Mouse (Mus musculus): ENCODE results near the gene Actr8. TPM values are rescaled to one million over a fixed set of nuclear protein-coding genes. Genes with fewer than 3 reads are reported as not detected.

The Actr8 gene
- total and polyA plus RNA-seq, 2 experiments from 2014 or later, result 43.7 to 49.0 TPM

- WGBS, result 2% methylated on average over 49 of the region's 49 CpGs
- H3K9me3 ChIP-seq (ENCODE audit: low read length), result no peaks in the 10 kb centered on the region
- peak within 1 kb of the TSS; percentile 78 for H3K4me2 ChIP-seq (ENCODE audit: low read depth, low read length, poor library complexity, severe bottlenecking)
- H3K4me3 ChIP-seq (ENCODE audit: low read depth, low read length), result peak within 1 kb of the TSS; percentile 52
- H3K36me3 ChIP-seq (ENCODE audit: insufficient read depth, low read length), result peaks cover 21% of the 10 kb centered on the region
- DNase-seq (ENCODE audit: low spot score) (peak; percentile 100), ATAC-seq (ENCODE audit: low FRiP score) (peak; percentile 100)
- no peak for TF ChIP-seq CTCF (IDR thresholded peaks at IDR 0.05)
- peak within 1 kb of the TSS; percentile 76 for H3K27ac ChIP-seq (ENCODE audit: low read depth, low read length)
- peak within 1 kb of the TSS; percentile 72 for H3K9ac ChIP-seq (replicated peaks; ENCODE audit: low read length, poor library complexity, severe bottlenecking)
- peaks cover 7% of the 10 kb centered on the region for H3K4me1 ChIP-seq (ENCODE audit: insufficient read depth, low read length)
- H3K27me3 ChIP-seq (ENCODE audit: insufficient read depth, low read length), result no peaks in the 10 kb centered on the region
These were observed 9.9 kb upstream of the Actr8 start, which contains the start of gene Selenok for GRCm38 (mm10) chr14:29968075-29968821. Gene Selenok (plus strand): TSS chr14:29968308.

DNA sequence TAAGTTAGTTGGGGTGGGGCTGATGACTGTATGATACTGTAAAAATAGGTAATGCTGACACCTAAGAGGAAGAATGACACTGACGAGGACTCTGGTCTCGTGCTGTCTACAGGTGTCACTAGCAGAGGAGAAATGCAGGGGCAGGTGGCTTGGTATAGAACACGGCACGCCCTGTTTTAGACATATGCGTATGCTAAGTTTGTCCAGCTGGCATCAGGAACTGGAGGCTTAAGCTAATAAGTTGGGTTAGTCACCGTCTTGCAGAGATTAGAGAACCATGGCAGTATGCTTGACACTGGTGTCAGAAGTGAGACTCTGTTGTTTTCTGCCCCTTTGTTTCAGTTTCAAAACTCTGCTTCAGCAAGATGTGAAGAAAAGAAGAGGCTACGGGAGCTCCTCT lies 6.7 kb upstream of the Actr8 start:
- no peak for TF ChIP-seq CTCF (IDR thresholded peaks at IDR 0.05)
- DNase-seq (ENCODE audit: low spot score), result no peak
- H3K27ac ChIP-seq (ENCODE audit: low read depth, low read length), result no peak overlapping the region
- no peak overlapping the region for H3K9ac ChIP-seq (replicated peaks; ENCODE audit: low read length, poor library complexity, severe bottlenecking)
- H3K27me3 ChIP-seq (ENCODE audit: insufficient read depth, low read length), result no peaks in the 10 kb centered on the region
- ATAC-seq (ENCODE audit: low FRiP score), result no peak
- H3K36me3 ChIP-seq (ENCODE audit: insufficient read depth, low read length), result peaks cover 35% of the 10 kb centered on the region
- no peak overlapping the region for H3K4me3 ChIP-seq (ENCODE audit: low read depth, low read length)
- H3K4me1 ChIP-seq (ENCODE audit: insufficient read depth, low read length), result peaks cover 7% of the 10 kb centered on the region
- no peaks in the 10 kb centered on the region for H3K9me3 ChIP-seq (ENCODE audit: low read length)
- H3K4me2 ChIP-seq (ENCODE audit: low read depth, low read length, poor library complexity, severe bottlenecking), result no peak overlapping the region
- WGBS, result 91% methylated on average over 7 of the region's 7 CpGs

GRCm38 (mm10) chr14:29971993-29972392 lies 6.1 kb upstream of the Actr8 start:
- peaks cover 37% of the 10 kb centered on the region for H3K36me3 ChIP-seq (ENCODE audit: insufficient read depth, low read length)
- 85% methylated on average over 5 of the region's 5 CpGs for WGBS
- TF ChIP-seq CTCF (IDR thresholded peaks at IDR 0.05), result no peak

DNA sequence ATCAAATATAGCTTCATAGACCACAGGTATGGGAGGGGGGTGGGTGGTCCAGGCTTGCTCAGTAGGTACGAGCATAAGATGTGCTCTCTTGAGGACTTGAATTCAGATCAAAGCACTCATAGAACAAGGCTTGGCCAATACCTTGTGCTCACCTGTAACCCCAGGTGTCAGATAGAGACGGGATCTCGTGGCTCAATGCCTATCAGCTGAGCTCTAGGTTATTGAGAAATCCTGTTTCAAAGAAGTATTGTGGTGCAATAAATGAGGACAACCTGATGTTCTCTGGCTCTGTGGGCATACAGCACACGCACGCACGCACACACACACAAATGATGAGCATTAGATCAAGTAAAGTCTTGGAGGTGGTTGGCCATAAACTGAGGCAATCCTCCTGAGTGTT lies 1.2 kb upstream of the Actr8 start:
- ATAC-seq (ENCODE audit: low FRiP score) (no peak), DNase-seq (ENCODE audit: low spot score) (no peak)
- no peak overlapping the region for H3K9ac ChIP-seq (replicated peaks; ENCODE audit: low read length, poor library complexity, severe bottlenecking)
- no peak overlapping the region for H3K27ac ChIP-seq (ENCODE audit: low read depth, low read length)
- H3K27me3 ChIP-seq (ENCODE audit: insufficient read depth, low read length), result no peaks in the 10 kb centered on the region
- peaks cover 43% of the 10 kb centered on the region for H3K36me3 ChIP-seq (ENCODE audit: insufficient read depth, low read length)
- H3K4me3 ChIP-seq (ENCODE audit: low read depth, low read length), result no peak overlapping the region
- no peak for TF ChIP-seq CTCF (IDR thresholded peaks at IDR 0.05)
- H3K4me1 ChIP-seq (ENCODE audit: insufficient read depth, low read length), result no peaks in the 10 kb centered on the region
- no peak overlapping the region for H3K4me2 ChIP-seq (ENCODE audit: low read depth, low read length, poor library complexity, severe bottlenecking)
- WGBS, result 95% methylated on average over 6 of the region's 6 CpGs
- H3K9me3 ChIP-seq (ENCODE audit: low read length), result no peaks in the 10 kb centered on the region

More at GRCm38 (mm10) chr14:29971993-29972392, 6.1 kb upstream of the Actr8 start:
- Histone ChIP-seq H3K9me3 (ENCODE audit: low read length) (no peaks in the 10 kb centered on the region), H3K9ac (replicated peaks; ENCODE audit: low read length, poor library complexity, severe bottlenecking) (no peak overlapping the region), H3K27ac (ENCODE audit: low read depth, low read length) (no peak overlapping the region), H3K27me3 (ENCODE audit: insufficient read depth, low read length) (no peaks in the 10 kb centered on the region), H3K4me3 (ENCODE audit: low read depth, low read length) (no peak overlapping the region), H3K4me1 (ENCODE audit: insufficient read depth, low read length) (peaks cover 7% of the 10 kb centered on the region), H3K4me2 (ENCODE audit: low read depth, low read length, poor library complexity, severe bottlenecking) (no peak overlapping the region)
- no peak for DNase-seq (ENCODE audit: low spot score)
- no peak for ATAC-seq (ENCODE audit: low FRiP score)

- Histone ChIP-seq H3K9me3 (ENCODE audit: low read length) (no peaks in the 10 kb centered on the region), H3K27me3 (ENCODE audit: insufficient read depth, low read length) (no peaks in the 10 kb centered on the region), H3K4me1 (ENCODE audit: insufficient read depth, low read length) (no peaks in the 10 kb centered on the region), H3K4me3 (ENCODE audit: low read depth, low read length) (no peak overlapping the region), H3K9ac (replicated peaks; ENCODE audit: low read length, poor library complexity, severe bottlenecking) (no peak overlapping the region), H3K27ac (ENCODE audit: low read depth, low read length) (no peak overlapping the region), H3K36me3 (ENCODE audit: insufficient read depth, low read length) (peaks cover 54% of the 10 kb centered on the region), H3K4me2 (ENCODE audit: low read depth, low read length, poor library complexity, severe bottlenecking) (no peak overlapping the region)
- peak; percentile 29 for DNase-seq (ENCODE audit: low spot score)
- ATAC-seq (ENCODE audit: low FRiP score), result no peak
- 94% methylated on average over 10 of the region's 10 CpGs for WGBS
- peak; percentile 50 for TF ChIP-seq CTCF (IDR thresholded peaks at IDR 0.05)
These were observed 2.5 kb downstream of the Actr8 start for GRCm38 (mm10) chr14:29980447-29981205.

DNA sequence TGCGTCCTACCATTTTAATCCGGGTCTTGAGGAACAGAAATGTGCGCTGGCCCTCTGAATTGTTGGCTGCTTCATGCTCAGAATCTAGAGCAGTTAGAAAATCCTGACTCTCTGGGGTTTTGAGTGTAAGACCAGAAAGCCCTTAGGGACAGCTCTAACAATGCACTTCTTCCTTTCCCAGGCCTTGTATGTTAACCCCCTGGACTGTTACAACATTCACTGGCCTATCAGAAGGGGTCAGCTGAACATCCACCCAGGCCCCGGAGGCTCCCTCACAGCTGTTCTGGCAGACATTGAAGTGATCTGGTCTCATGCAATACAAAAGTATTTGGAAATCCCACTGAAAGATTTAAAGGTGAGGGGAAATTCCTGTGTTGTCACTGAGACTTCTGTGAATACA lies 8.0 kb downstream of the Actr8 start:
- H3K9ac ChIP-seq (replicated peaks; ENCODE audit: low read length, poor library complexity, severe bottlenecking), result no peak overlapping the region
- H3K9me3 ChIP-seq (ENCODE audit: low read length), result no peaks in the 10 kb centered on the region
- H3K27ac ChIP-seq (ENCODE audit: low read depth, low read length), result no peak overlapping the region
- DNase-seq (ENCODE audit: low spot score), result no peak
- TF ChIP-seq CTCF (IDR thresholded peaks at IDR 0.05), result no peak
- H3K27me3 ChIP-seq (ENCODE audit: insufficient read depth, low read length), result no peaks in the 10 kb centered on the region
- H3K36me3 ChIP-seq (ENCODE audit: insufficient read depth, low read length), result peaks cover 93% of the 10 kb centered on the region
- H3K4me2 ChIP-seq (ENCODE audit: low read depth, low read length, poor library complexity, severe bottlenecking), result no peak overlapping the region
- no peaks in the 10 kb centered on the region for H3K4me1 ChIP-seq (ENCODE audit: insufficient read depth, low read length)
- no peak overlapping the region for H3K4me3 ChIP-seq (ENCODE audit: low read depth, low read length)
- 94% methylated on average over 4 of the region's 4 CpGs for WGBS
- ATAC-seq (ENCODE audit: low FRiP score), result no peak

All from midbrain, postnatal 0 days (tissue).